9 mouse cellular contexts compared by ENCODE assay signal in the genomic region with DNA sequence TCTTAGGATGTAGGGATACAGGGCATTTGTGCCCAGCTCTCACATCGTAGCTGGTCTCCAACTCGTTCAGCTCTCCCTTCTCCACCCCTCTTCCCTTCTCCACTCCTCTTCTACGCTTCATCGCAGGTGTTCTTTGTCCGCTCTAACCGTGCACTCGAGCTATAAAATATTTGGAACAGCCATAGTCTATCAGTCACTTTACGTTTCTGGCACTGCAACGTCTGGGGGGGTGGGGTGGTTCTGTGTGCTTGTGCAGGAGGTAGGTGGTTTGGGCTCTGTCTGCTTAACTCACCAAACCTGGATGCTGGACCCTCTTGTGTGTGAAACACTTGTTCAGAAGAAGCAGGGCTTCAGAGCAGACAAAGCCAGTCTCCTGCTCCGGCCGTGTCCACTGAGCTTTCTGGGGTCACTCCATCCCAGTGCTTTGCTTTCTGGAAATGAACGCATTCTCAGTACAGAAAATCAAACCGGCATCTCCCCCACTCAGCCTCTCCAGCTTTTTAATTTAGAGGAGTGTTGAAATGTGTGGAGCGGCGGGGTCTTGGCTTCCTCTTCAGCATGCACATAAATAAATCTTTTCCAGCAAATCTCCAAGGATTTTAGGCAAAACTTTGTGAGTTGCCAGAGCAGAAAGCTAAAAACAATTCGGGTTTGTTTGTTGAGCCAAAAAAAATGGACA.
DNase-seq lines count a peak whose midpoint lies in the region; ATAC-seq lines count a peak whose summit lies in the region.
"Had no signal": no experiment of that assay in that cellular context is flagged by ENCODE, and none has a peak within 500 bp of the region (broad histone marks: within the 10 kb centered on the region; RNA-seq: fewer than 3 reads in every experiment).

No protein-coding gene starts in this region.

- H3K27ac ChIP-seq in limb, embryonic 11.5 days (replicated peaks; ENCODE audit: low read depth, low read length), result 0 out of 2 replicates have a peak overlapping the region, but pooled peaks have one; percentile 0
- H3K27ac ChIP-seq in midbrain, embryonic 11.5 days (ENCODE audit: low read depth, low read length), result no peak overlapping the region
- no peak overlapping the region for H3K27ac ChIP-seq in hindbrain, embryonic 12.5 days

- H3K4me1 ChIP-seq in limb, embryonic 11.5 days (ENCODE audit: control insufficient read depth, insufficient read depth, low read length), result no peaks in the 10 kb centered on the region
- H3K4me1 ChIP-seq in midbrain, embryonic 11.5 days (ENCODE audit: control insufficient read depth, insufficient read depth, low read length), result no peaks in the 10 kb centered on the region
- no peaks in the 10 kb centered on the region for H3K4me1 ChIP-seq in hindbrain, embryonic 12.5 days

- no peak overlapping the region for H3K9ac ChIP-seq in limb, embryonic 11.5 days (ENCODE audit: low read length)
- no peak overlapping the region for H3K9ac ChIP-seq in midbrain, embryonic 11.5 days (ENCODE audit: low read length)
- H3K9ac ChIP-seq in hindbrain, embryonic 12.5 days, result no peak overlapping the region

- no peak overlapping the region for H3K4me2 ChIP-seq in limb, embryonic 11.5 days (ENCODE audit: low read depth, severe bottlenecking)
- H3K4me2 ChIP-seq in midbrain, embryonic 11.5 days, result no peak overlapping the region
- no peak overlapping the region for H3K4me2 ChIP-seq in hindbrain, embryonic 12.5 days (replicated peaks)

- H3K4me3 ChIP-seq in limb, embryonic 11.5 days (ENCODE audit: low read depth, low read length), result no peak overlapping the region
- H3K4me3 ChIP-seq in midbrain, embryonic 11.5 days (ENCODE audit: low read depth, low read length), result no peak overlapping the region
- H3K4me3 ChIP-seq in hindbrain, embryonic 12.5 days, result no peak overlapping the region

- no peaks in the 10 kb centered on the region for H3K27me3 ChIP-seq in limb, embryonic 11.5 days (ENCODE audit: control insufficient read depth, insufficient read depth, low read length)
- H3K27me3 ChIP-seq in midbrain, embryonic 11.5 days (ENCODE audit: control insufficient read depth, insufficient read depth, low read length), result no peaks in the 10 kb centered on the region
- H3K27me3 ChIP-seq in hindbrain, embryonic 12.5 days, result 0 out of 2 replicates have a peak, but pooled peaks cover 4% of the 10 kb centered on the region

- no peaks in the 10 kb centered on the region for H3K9me3 ChIP-seq in limb, embryonic 11.5 days (ENCODE audit: control insufficient read depth, low read length)
- H3K9me3 ChIP-seq in midbrain, embryonic 11.5 days (ENCODE audit: control insufficient read depth, low read length), result no peaks in the 10 kb centered on the region
- H3K9me3 ChIP-seq in hindbrain, embryonic 12.5 days (replicated peaks), result no peaks in the 10 kb centered on the region

- intact Hi-C loops in gastrocnemius, postnatal 14 days (cut with DNase I; ENCODE audit: low total_unique reads), result no loop called here
- intact Hi-C loops in heart, postnatal 14 days (cut with DNase I), result no loop called here

- DNase-seq in kidney, adult 9 months, result peak; percentile 6
- DNase-seq in kidney, adult 11 months, result no peak
- peak; percentile 18 for DNase-seq in gastrocnemius, postnatal 14 days
- DNase-seq in heart, postnatal 14 days, result peak; percentile 22 to 33
- DNase-seq in limb, embryonic 11.5 days (ENCODE audit: low spot score), result peak; percentile 51
- no peak for DNase-seq in midbrain, embryonic 11.5 days (ENCODE audit: low spot score, missing footprints)
- DNase-seq in thymus, postnatal 10 days (ENCODE audit: low spot score in 2 of 2), result no peak
- DNase-seq: thymus, postnatal 14 days had no signal

- no peaks in the 10 kb centered on the region for H3K36me3 ChIP-seq in limb, embryonic 11.5 days (ENCODE audit: control insufficient read depth, insufficient read depth, low read length)
- H3K36me3 ChIP-seq in midbrain, embryonic 11.5 days (ENCODE audit: control insufficient read depth, insufficient read depth, low read length), result no peaks in the 10 kb centered on the region
- H3K36me3 ChIP-seq in hindbrain, embryonic 12.5 days, result no peaks in the 10 kb centered on the region

- ATAC-seq in limb, embryonic 11.5 days (ENCODE audit: insufficient number of reproducible peaks, low FRiP score, low TSS enrichment, low read depth), result no peak
- no peak for ATAC-seq in midbrain, embryonic 11.5 days (ENCODE audit: low FRiP score)
- ATAC-seq in hindbrain, embryonic 12.5 days (ENCODE audit: low FRiP score), result no peak

- WGBS in limb, embryonic 11.5 days, result 69% methylated on average over 16 of the region's 16 CpGs
- WGBS in midbrain, embryonic 11.5 days, result 81% methylated on average over 16 of the region's 16 CpGs
- WGBS in hindbrain, embryonic 12.5 days, result 72% methylated on average over 16 of the region's 16 CpGs

Comparison
In these comparisons a context has a peak if more than half of its experiments do, and no peak if none do; other contexts are left out.
1. DNase-seq: peak in kidney, adult 9 months (single experiment), gastrocnemius, postnatal 14 days (single experiment), heart, postnatal 14 days (2 of 2) and limb, embryonic 11.5 days (single experiment); none in kidney, adult 11 months (single experiment), midbrain, embryonic 11.5 days (single experiment) and thymus, postnatal 10 days (0 of 2).